Mouse (Mus musculus) stomach, embryonic 16.5 days (tissue): Measurements from ENCODE around the gene Clta. TPM values are rescaled to one million over a fixed set of nuclear protein-coding genes. Genes with fewer than 3 reads are reported as not detected.

Source experiments
- ATAC-seq: fragments of 200-750 bp; cut with Nextera tagmentation; 2 replicates; pipeline ENCODE4 v1.8.0; 2017; ENCODE audit warnings: moderate number of reproducible peaks, moderate TSS enrichment; ENCODE audit not compliant: insufficient read depth, low FRiP score
- H3K27ac ChIP-seq: fragments of 300-500 bp; sonication (generic); 2 replicates; pipeline ENCODE4 v1.5.1; 2014; ENCODE audit warnings: low read length
- H3K27me3 ChIP-seq: fragments of 300-500 bp; sonication (generic); 2 replicates; pipeline ENCODE4 v1.6.1; 2014; ENCODE audit warnings: low read length, control low read depth, mixed read lengths; ENCODE audit not compliant: control insufficient read depth, insufficient read depth
- H3K36me3 ChIP-seq: fragments of 300-500 bp; sonication (generic); 2 replicates; pipeline ENCODE4 v1.6.1; 2014; ENCODE audit warnings: low read length; ENCODE audit not compliant: control insufficient read depth, insufficient read depth
- H3K4me1 ChIP-seq: fragments of 300-500 bp; sonication (generic); 2 replicates; pipeline ENCODE4 v1.6.1; 2014; ENCODE audit warnings: low read length, control low read depth, mixed read lengths; ENCODE audit not compliant: control insufficient read depth, insufficient read depth
- H3K4me2 ChIP-seq: fragments of 300-500 bp; sonication (generic); 2 replicates; pipeline ENCODE4 v1.6.1; 2014; ENCODE audit warnings: low read depth, low read length, mixed read lengths
- H3K4me3 ChIP-seq: fragments of 300-500 bp; sonication (generic); replicated peaks from 2 replicates; pipeline ENCODE4 v1.5.1; 2014; ENCODE audit warnings: mild to moderate bottlenecking, low read length
- H3K9ac ChIP-seq: fragments of 300-500 bp; sonication (generic); 2 replicates; pipeline ENCODE4 v1.6.1; 2014; ENCODE audit warnings: low read length
- H3K9me3 ChIP-seq: fragments of 300-500 bp; sonication (generic); replicated peaks from 2 replicates; pipeline ENCODE4 v1.6.1; 2016; ENCODE audit warnings: low read length, control low read depth; ENCODE audit not compliant: control insufficient read depth
- WGBS: fragments of 180-500 bp; shearing (Covaris S2); extraction: QIAGEN DNeasy Blood & Tissue Kit; methylation state at CpG from one replicate; pipeline ENCODE4 v1.1.7; 2014; 5-methylcytosine and 5-hydroxymethylcytosine counted together
- polyA plus RNA-seq: library from polyadenylated mRNA; unstranded; fragments of >200 nt; fragmentation: Nextera tagmentation; extraction: Ambion mirVana; gene quantifications from 2 replicates; pipeline ENCODE4 v1.2.1, GENCODE M21; 2015

The Clta gene
- polyA plus RNA-seq, 1 experiment from 2014 or later = 186 TPM

DNA sequence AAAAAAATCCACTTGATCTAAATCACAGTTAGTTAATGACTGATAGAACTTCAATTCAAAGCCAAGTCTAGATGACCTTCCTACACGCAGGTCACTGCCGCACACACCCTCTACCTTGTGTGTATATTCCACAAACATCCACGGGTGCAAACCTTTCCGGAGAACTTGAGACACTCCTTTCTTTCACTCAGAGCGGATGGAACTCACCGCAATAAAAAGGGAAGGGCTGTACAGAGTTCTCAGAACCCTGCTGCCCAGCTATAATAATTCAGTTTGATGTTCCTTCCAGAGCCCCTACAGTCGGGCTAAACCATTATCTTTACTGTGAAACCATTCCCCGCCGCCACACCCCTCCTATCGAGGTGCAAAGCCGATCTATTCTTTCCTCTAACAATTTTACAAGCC is 67.5 kb downstream of the Clta start:
- peak overlapping the region; percentile 86 for H3K9ac ChIP-seq
- peak overlapping the region; percentile 87 for H3K4me3 ChIP-seq
- peaks cover 16% of the 10 kb centered on the region for H3K4me1 ChIP-seq
- peak overlapping the region; percentile 92 for H3K27ac ChIP-seq
- no peaks in the 10 kb centered on the region for H3K36me3 ChIP-seq
- peak overlapping the region; percentile 86 for H3K4me2 ChIP-seq
- no peaks in the 10 kb centered on the region for H3K27me3 ChIP-seq
- WGBS = 3% methylated on average over 11 of the region's 11 CpGs
- H3K9me3 ChIP-seq = no peaks in the 10 kb centered on the region
- ATAC-seq = peak; percentile 14; the same call in 1 of the 2 replicates

DNA sequence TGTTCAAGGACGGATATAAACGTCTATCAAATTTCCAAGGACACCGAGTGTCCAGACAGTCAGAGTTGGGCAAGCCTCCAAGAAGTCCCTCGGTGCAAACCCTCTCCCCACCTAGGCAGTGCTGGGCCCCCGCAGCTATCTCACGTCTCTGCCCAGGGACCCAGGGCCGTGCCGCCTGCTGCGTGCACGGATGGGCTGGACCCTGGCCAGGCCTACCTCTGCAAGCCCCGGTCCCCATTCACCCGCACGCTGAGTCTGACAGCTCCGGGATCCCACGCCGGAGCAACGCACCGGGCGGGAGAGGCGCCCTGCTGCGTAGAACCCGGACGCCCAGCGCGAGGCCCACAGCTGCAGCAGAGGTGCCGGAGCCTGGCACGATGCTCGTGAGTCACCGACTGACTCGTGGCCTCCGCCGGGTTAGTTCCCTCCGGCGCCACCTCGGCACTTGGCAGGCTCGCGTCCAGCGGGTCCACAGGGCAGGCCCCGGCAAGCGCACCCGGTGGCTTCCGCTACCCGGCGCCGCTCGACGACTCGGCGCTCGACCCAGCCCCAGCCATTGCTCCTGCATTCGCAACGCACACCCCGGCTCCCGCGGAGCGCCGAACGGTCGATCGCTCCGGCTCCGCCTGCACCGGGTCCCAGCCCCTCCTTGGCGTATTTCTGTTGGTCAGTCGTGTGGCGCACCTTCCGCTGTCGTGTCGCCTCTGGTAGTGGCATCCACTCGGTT is 68.1 kb downstream of the Clta start:
- Histone ChIP-seq H3K36me3 (no peaks in the 10 kb centered on the region), H3K27me3 (no peaks in the 10 kb centered on the region), H3K4me1 (peaks cover 16% of the 10 kb centered on the region), H3K9ac (peak overlapping the region; percentile 86), H3K27ac (peak overlapping the region; percentile 92), H3K4me3 (peak overlapping the region; percentile 87), H3K4me2 (peak overlapping the region; percentile 86), H3K9me3 (no peaks in the 10 kb centered on the region)
- ATAC-seq = peak; percentile 97
- under 1% methylated on average over 70 of the region's 70 CpGs for WGBS

DNA sequence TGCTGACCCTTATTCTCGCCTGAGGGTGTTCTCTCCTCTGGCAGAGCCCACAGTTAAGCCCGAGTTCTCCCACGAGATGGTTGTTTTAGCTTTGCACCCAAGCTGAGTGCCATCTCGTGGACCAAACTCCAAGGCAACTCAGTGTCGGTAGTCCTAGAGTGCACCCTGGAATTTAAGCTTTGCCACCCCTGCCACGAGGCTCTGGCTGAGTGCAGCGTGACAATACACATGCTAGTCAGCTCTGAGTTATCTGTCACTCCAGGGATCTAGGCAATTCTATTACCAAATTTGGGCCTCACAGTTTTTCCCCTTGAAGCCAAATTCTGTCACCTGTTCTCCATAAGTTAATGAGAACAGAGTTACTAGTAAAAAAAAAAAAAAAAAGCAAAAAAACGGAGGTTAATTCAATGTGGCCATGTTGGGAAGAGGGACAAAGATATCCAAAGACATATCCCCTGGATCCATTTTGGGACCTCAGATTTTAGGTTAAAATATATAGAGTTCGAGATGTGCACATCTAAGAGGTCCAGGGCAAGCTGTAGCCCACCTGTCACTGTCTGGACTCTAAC is 68.7 kb downstream of the Clta start:
- H3K4me2 ChIP-seq = peak overlapping the region; percentile 86
- H3K4me3 ChIP-seq = peak overlapping the region; percentile 87
- no peaks in the 10 kb centered on the region for H3K27me3 ChIP-seq
- no peaks in the 10 kb centered on the region for H3K9me3 ChIP-seq
- peaks cover 16% of the 10 kb centered on the region for H3K4me1 ChIP-seq
- peak overlapping the region; percentile 92 for H3K27ac ChIP-seq
- WGBS = 9% methylated on average over 9 of the region's 9 CpGs
- no peaks in the 10 kb centered on the region for H3K36me3 ChIP-seq
- peak; percentile 50; the same call in 1 of the 2 replicates for ATAC-seq
- H3K9ac ChIP-seq = peak overlapping the region; percentile 86

DNA sequence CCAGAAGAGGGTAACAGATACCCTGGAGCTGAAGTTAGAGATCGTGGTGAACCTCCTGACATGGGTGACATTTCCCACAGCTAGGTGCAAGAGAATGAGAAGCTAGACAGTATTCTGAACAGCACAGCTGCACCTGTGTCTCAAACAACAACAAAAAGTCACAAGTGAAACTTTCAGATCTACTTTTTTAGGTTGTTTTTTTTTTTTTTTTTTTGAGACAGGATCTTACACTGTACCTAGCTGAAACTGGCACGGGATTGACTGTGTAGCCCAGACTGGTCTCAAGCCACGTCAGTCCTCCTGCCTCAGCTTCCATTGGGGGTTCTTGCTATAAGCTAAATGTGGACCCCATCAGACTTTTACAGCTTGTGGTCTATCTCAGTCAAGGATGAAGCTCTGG is 69.5 kb downstream of the Clta start:
- H3K9ac ChIP-seq = no peak overlapping the region
- H3K4me1 ChIP-seq = peaks cover 16% of the 10 kb centered on the region
- H3K36me3 ChIP-seq = no peaks in the 10 kb centered on the region
- H3K27me3 ChIP-seq = no peaks in the 10 kb centered on the region
- no peak overlapping the region for H3K4me3 ChIP-seq
- H3K4me2 ChIP-seq = no peak overlapping the region
- no peaks in the 10 kb centered on the region for H3K9me3 ChIP-seq
- 81% methylated on average over 3 of the region's 3 CpGs for WGBS
- ATAC-seq = no peak
- no peak overlapping the region for H3K27ac ChIP-seq

DNA sequence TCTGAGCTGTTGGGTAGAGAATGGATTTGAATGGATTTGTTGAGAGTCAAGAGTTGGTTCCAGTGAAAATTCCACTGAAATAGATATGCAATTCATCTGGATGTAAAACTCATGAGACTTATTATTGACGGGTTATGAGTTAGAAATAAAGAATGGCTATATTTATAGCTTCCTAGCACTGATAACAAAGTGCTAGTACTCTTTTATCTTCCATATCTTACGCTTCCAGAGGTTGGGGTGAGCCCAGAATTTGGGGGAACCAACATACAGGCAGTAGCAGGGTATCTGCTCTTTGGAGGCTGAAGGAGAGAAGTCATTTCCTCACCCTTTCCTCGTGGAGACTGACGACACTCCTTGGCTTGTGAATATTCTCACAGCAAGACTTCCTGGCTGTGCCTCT is 70.2 kb downstream of the Clta start:
- 66% methylated on average over 4 of the region's 4 CpGs for WGBS
- Histone ChIP-seq H3K4me3 (no peak overlapping the region), H3K4me1 (peaks cover 16% of the 10 kb centered on the region), H3K27me3 (no peaks in the 10 kb centered on the region), H3K27ac (no peak overlapping the region), H3K4me2 (no peak overlapping the region), H3K36me3 (no peaks in the 10 kb centered on the region), H3K9ac (no peak overlapping the region), H3K9me3 (no peaks in the 10 kb centered on the region)
- no peak for ATAC-seq

DNA sequence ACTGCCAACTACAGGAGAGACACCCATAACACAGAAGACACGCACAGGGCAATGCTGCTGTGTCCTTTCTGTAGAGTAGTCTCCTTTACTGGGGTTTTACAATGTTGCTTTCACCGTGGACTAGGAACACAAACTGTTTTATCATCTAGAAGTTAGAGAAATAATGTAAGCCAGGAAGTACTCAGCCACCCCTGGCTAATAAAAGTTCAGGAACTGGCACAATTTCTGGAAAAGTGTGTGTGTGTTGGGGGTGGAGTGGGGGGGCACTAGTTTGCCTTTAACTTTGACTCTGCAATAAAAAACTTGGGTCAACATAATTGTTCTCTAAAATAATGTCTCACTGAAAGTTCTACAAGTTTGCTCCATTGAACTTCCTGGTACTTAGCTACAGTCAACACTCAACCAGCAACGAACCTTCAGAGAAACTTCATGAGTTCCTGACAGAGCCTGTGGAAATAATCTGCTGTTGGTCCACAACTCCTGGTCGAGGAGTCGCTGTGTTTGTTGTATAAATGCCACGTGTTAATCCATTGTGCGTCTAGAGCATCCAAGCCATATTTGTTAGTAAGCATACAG is 74.2 kb downstream of the Clta start:
- Histone ChIP-seq H3K4me2 (no peak overlapping the region), H3K27me3 (no peaks in the 10 kb centered on the region), H3K4me3 (no peak overlapping the region), H3K9me3 (no peaks in the 10 kb centered on the region), H3K4me1 (no peaks in the 10 kb centered on the region), H3K36me3 (no peaks in the 10 kb centered on the region), H3K9ac (no peak overlapping the region), H3K27ac (no peak overlapping the region)
- 80% methylated on average over 7 of the region's 7 CpGs for WGBS
- ATAC-seq = no peak

Other genes starting within 250 kb of the Clta start
- gene Olfr159, start 233.4 kb upstream of the Clta start, polyA plus RNA-seq = not detected in 2 replicates
- gene Olfr156, start 180.6 kb upstream of the Clta start, polyA plus RNA-seq = not detected in 2 replicates
- not detected in 2 replicates for gene Olfr157, start 164.3 kb upstream of the Clta start, polyA plus RNA-seq
- not detected in 2 replicates for gene Olfr155, start 152.9 kb upstream of the Clta start, polyA plus RNA-seq
- gene Reck, start 128.9 kb upstream of the Clta start, polyA plus RNA-seq = 23.8 and 25.4 TPM in 2 replicates
- 105 and 120 TPM in 2 replicates for gene Glipr2, start 47.1 kb upstream of the Clta start, polyA plus RNA-seq
- not detected in 2 replicates for gene Ccin, start 21.0 kb upstream of the Clta start, polyA plus RNA-seq
- gene Gne, start 79.7 kb downstream of the Clta start, polyA plus RNA-seq = 30.0 and 33.1 TPM in 2 replicates
- 16.2 and 17.5 TPM in 2 replicates for gene Rnf38, start 229.3 kb downstream of the Clta start, polyA plus RNA-seq